Mouse (Mus musculus): ENCODE data around the gene Nhlrc3. TPM values are rescaled to one million over a fixed set of nuclear protein-coding genes. Genes with fewer than 3 reads are reported as not detected.

Gene Nhlrc3
- polyA plus RNA-seq, 1 experiment = 13.1 TPM

GRCm38 (mm10) chr3:53460106-53460505, 3.0 kb downstream of the Nhlrc3 start:
- Histone ChIP-seq H3K4me3 (replicated peaks; ENCODE audit: extremely low read depth, low read depth, low read length) (no peak overlapping the region), H3K4me1 (ENCODE audit: control insufficient read depth, insufficient read depth, low read length) (peaks cover 2% of the 10 kb centered on the region)
- no peak for TF ChIP-seq POLR2A (IDR thresholded peaks at IDR 0.05; ENCODE audit: borderline replicate concordance, extremely low read depth, low read depth, low read length)
- TF ChIP-seq CTCF (IDR thresholded peaks at IDR 0.05; ENCODE audit: insufficient read depth, low read length) = no peak
- DNase-seq = no peak
- 37% methylated on average over 9 of the region's 9 CpGs for WGBS

DNA sequence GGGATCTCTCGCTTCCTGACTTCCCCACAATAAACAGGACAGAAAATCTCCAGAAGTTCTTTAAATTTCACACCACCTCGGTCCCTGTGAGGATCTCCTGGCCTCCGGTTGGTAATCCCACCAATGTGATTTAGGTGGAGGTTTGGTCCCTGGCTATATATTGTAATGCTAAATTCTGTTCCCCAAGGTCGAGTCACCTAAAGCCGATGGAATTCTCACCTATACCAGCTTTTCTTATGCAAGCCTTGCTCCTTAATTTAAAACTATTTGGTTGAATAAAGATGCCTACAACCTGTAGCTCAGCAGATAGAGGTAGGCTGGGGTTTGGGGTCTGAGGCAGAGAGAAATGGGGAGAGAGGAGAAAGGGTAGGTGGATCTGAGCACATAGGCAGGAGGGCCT, 5.4 kb downstream of the Nhlrc3 start:
- WGBS = 81% methylated on average over 5 of the region's 5 CpGs
- TF ChIP-seq POLR2A (IDR thresholded peaks at IDR 0.05; ENCODE audit: borderline replicate concordance, extremely low read depth, low read depth, low read length) = no peak
- TF ChIP-seq CTCF (IDR thresholded peaks at IDR 0.05; ENCODE audit: insufficient read depth, low read length) = no peak
- no peaks in the 10 kb centered on the region; the same call in none of the 2 replicates for H3K4me1 ChIP-seq (ENCODE audit: control insufficient read depth, insufficient read depth, low read length)
- H3K4me3 ChIP-seq (replicated peaks; ENCODE audit: extremely low read depth, low read depth, low read length) = no peak overlapping the region
- DNase-seq = no peak

- WGBS = 70% methylated on average over 7 of the region's 7 CpGs
- H3K4me1 ChIP-seq (ENCODE audit: control insufficient read depth, insufficient read depth, low read length) = no peaks in the 10 kb centered on the region; the same call in 1 of the 2 replicates
- no peak for TF ChIP-seq CTCF (IDR thresholded peaks at IDR 0.05; ENCODE audit: insufficient read depth, low read length)
- TF ChIP-seq POLR2A (IDR thresholded peaks at IDR 0.05; ENCODE audit: borderline replicate concordance, extremely low read depth, low read depth, low read length) = no peak
- no peak overlapping the region for H3K4me3 ChIP-seq (replicated peaks; ENCODE audit: extremely low read depth, low read depth, low read length)
- DNase-seq = no peak
These were observed 8.1 kb downstream of the Nhlrc3 start for GRCm38 (mm10) chr3:53454984-53455383.

DNA sequence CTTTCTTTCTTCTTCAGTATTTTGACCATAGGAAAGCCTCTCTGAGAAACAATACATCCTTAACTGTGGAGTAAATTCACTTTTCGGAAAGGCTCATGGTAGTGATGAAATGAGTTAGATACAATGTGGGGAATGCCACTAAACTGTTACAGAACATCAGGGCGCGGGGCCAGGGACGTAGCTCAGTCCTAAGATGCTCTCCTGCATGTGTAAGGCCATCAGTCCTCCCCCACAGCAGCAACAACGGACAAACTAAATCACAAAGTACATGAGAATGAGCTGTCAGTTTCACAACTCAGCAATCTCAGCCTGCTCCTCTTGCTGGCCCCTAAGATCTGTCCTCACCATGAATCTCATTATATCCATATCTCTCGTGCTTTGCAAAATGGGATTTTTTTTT, 8.6 kb downstream of the Nhlrc3 start:
- H3K4me1 ChIP-seq (ENCODE audit: control insufficient read depth, insufficient read depth, low read length) = no peaks in the 10 kb centered on the region
- TF ChIP-seq CTCF (IDR thresholded peaks at IDR 0.05; ENCODE audit: insufficient read depth, low read length) = no peak
- no peak for TF ChIP-seq POLR2A (IDR thresholded peaks at IDR 0.05; ENCODE audit: borderline replicate concordance, extremely low read depth, low read depth, low read length)
- H3K4me3 ChIP-seq (replicated peaks; ENCODE audit: extremely low read depth, low read depth, low read length) = no peak overlapping the region
- no peak for DNase-seq
- WGBS = 89% methylated on average over 6 of the region's 6 CpGs

DNA sequence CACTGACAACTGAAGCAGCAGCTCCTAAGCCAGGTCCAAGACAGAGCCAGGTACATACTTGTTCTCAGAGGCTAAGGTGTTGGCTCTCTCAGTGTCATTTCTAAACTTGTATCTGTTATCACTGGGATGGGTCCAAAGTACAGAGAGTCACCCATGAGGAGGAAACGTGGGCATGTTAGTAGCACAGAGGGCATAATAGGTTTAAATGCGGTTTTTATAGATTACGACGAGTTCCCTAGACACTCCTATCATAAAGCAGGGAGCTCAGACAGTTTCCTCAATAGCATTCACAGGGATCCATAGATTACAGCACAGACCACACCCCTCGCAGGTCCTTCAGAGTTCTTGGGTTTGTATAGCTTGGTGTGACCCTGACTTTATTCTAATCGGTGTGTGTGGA, 9.1 kb downstream of the Nhlrc3 start:
- TF ChIP-seq POLR2A (IDR thresholded peaks at IDR 0.05; ENCODE audit: borderline replicate concordance, extremely low read depth, low read depth, low read length) = no peak
- TF ChIP-seq CTCF (IDR thresholded peaks at IDR 0.05; ENCODE audit: insufficient read depth, low read length) = no peak
- H3K4me3 ChIP-seq (replicated peaks; ENCODE audit: extremely low read depth, low read depth, low read length) = no peak overlapping the region
- WGBS = 88% methylated on average over 6 of the region's 6 CpGs
- no peak for DNase-seq
- no peaks in the 10 kb centered on the region for H3K4me1 ChIP-seq (ENCODE audit: control insufficient read depth, insufficient read depth, low read length)

DNA sequence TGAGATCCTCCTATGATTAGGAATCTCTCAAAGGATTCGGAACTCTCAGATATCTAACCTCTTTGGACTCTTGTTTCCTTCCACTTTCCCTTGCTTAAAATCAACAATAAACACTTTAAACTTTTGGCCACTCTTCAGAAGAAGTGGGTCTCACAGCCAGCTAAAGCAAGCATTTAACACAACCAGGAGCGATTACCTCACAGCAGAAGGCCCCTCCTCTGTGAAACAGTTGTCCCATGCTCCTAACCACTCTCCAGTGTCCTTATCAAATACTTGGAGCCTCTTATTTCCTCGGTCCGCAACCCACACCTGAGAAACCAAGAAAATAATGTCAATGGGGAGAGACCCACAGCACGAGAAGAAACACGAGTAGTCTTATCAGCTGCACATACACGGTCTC, 9.8 kb downstream of the Nhlrc3 start:
- 72% methylated on average over 7 of the region's 7 CpGs for WGBS
- Histone ChIP-seq H3K4me3 (replicated peaks; ENCODE audit: extremely low read depth, low read depth, low read length) (no peak overlapping the region), H3K4me1 (ENCODE audit: control insufficient read depth, insufficient read depth, low read length) (no peaks in the 10 kb centered on the region)
- DNase-seq = no peak
- TF ChIP-seq CTCF (IDR thresholded peaks at IDR 0.05; ENCODE audit: insufficient read depth, low read length) (no peak), POLR2A (IDR thresholded peaks at IDR 0.05; ENCODE audit: borderline replicate concordance, extremely low read depth, low read depth, low read length) (no peak)

DNA sequence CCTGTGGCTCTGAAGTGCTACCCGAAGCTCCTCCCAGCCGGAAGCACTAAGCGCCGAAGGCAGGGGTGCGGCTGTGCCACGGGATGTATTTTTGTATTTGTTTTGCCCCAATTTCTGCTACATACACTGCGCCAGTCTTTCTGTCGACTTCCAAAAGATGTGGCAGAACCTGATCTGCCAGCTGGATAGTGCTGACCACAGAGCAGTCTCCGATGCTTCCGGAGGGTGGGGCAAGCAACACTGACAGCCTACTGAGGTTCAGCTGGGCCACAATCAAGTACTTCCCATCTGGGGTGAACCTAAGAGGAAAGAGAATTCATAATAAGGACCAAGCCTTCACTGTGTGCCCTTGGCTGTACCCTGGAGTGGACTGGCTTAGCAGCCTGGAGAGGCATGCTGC, 10.8 kb downstream of the Nhlrc3 start:
- TF ChIP-seq POLR2A (IDR thresholded peaks at IDR 0.05; ENCODE audit: borderline replicate concordance, extremely low read depth, low read depth, low read length) (no peak), CTCF (IDR thresholded peaks at IDR 0.05; ENCODE audit: insufficient read depth, low read length) (no peak)
- no peaks in the 10 kb centered on the region for H3K4me1 ChIP-seq (ENCODE audit: control insufficient read depth, insufficient read depth, low read length)
- no peak overlapping the region for H3K4me3 ChIP-seq (replicated peaks; ENCODE audit: extremely low read depth, low read depth, low read length)
- peak; percentile 30 for DNase-seq
- 76% methylated on average over 10 of the region's 10 CpGs for WGBS

GRCm38 (mm10) chr3:53450666-53451065, 12.5 kb downstream of the Nhlrc3 start:
- TF ChIP-seq CTCF (IDR thresholded peaks at IDR 0.05; ENCODE audit: insufficient read depth, low read length) (no peak), POLR2A (IDR thresholded peaks at IDR 0.05; ENCODE audit: borderline replicate concordance, extremely low read depth, low read depth, low read length) (no peak)
- DNase-seq = no peak
- Histone ChIP-seq H3K4me3 (replicated peaks; ENCODE audit: extremely low read depth, low read depth, low read length) (no peak overlapping the region), H3K4me1 (ENCODE audit: control insufficient read depth, insufficient read depth, low read length) (no peaks in the 10 kb centered on the region)
- 89% methylated on average over 11 of the region's 11 CpGs for WGBS

- H3K4me3 ChIP-seq (replicated peaks; ENCODE audit: extremely low read depth, low read depth, low read length) = no peak overlapping the region
- no peak for TF ChIP-seq POLR2A (IDR thresholded peaks at IDR 0.05; ENCODE audit: borderline replicate concordance, extremely low read depth, low read depth, low read length)
- peak; percentile 53; the same call in 1 of the 2 replicates for TF ChIP-seq CTCF (IDR thresholded peaks at IDR 0.05; ENCODE audit: insufficient read depth, low read length)
- no peaks in the 10 kb centered on the region; the same call in 1 of the 2 replicates for H3K4me1 ChIP-seq (ENCODE audit: control insufficient read depth, insufficient read depth, low read length)
- no peak for DNase-seq
- 19% methylated on average over 2 of the region's 2 CpGs for WGBS
These were observed 14.9 kb downstream of the Nhlrc3 start for GRCm38 (mm10) chr3:53448208-53448607.

GRCm38 (mm10) chr3:53446801-53447200, 16.3 kb downstream of the Nhlrc3 start:
- 86% methylated on average over 3 of the region's 3 CpGs for WGBS
- no peak for TF ChIP-seq POLR2A (IDR thresholded peaks at IDR 0.05; ENCODE audit: borderline replicate concordance, extremely low read depth, low read depth, low read length)
- TF ChIP-seq CTCF (IDR thresholded peaks at IDR 0.05; ENCODE audit: insufficient read depth, low read length) = no peak
- no peak for DNase-seq
- H3K4me1 ChIP-seq (ENCODE audit: control insufficient read depth, insufficient read depth, low read length) = no peaks in the 10 kb centered on the region; the same call in 1 of the 2 replicates
- no peak overlapping the region for H3K4me3 ChIP-seq (replicated peaks; ENCODE audit: extremely low read depth, low read depth, low read length)
